Mouse (Mus musculus) A20 (cell line): ENCODE measurements around the gene Dpf3.

Experiments
- DNase-seq: peaks from one replicate; pipeline ENCODE4 v3.0.0-alpha.2; 2011; ENCODE audit warnings: low read depth, low spot score

Gene Dpf3

DNA sequence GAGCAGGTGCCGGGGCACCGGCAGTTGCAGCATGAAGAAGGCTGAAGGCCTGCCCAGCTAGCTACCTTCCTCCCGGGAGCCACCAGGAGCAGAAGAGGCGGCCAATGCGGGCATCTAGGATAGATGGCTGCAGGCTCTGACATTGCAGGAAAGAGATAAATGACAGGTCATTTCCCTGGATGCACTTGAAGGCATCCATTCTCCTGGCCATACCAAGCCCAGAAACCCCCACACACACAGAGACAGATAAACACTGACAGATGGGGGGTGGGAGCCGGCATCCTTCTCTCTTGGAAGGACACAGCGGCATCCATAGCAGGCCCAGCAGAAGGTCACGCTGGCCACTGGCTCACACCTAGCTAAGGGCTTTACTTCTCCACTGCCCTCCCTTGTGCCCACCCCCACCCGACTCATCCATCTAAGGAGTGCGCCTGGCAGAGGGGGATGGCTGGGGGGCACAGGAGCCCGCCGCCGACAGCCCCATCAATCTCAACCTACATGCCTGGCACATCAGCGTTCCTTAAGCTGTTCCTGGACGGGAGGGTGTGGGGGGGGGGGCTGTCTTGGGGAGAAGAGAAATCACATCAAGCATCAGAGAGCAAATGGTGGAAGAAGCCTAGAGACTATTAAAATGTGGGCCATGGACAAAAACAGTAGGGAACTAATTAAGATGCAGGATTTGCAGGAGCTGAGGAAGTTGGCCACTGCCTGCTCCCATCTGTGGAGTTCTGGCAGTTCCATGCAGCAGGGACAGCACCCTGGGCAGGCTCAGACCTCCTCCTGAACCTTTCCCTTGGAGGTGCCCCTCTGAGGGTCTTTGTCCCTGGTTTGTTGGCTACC, 145.3 kb downstream of the Dpf3 start:
- no peak for DNase-seq

DNA sequence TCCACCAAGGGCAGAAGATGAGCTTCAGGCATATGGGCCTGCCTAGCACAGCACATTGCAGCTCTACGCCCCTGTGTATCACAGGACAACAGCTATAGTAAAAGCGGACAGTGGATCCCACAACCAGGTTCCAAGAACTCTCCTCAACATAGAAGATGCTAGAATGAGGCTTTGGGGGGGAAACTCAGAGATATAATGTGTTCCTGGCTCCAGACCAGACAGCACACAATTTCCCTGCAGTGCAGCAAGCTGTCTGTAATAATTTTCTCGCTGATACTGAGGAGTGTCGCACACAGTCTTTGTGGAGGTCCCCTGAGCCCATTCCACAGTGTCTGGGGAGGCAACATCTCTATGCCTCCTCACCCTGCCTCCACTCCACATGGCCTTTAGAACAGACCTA, 146.6 kb downstream of the Dpf3 start:
- no peak for DNase-seq

DNA sequence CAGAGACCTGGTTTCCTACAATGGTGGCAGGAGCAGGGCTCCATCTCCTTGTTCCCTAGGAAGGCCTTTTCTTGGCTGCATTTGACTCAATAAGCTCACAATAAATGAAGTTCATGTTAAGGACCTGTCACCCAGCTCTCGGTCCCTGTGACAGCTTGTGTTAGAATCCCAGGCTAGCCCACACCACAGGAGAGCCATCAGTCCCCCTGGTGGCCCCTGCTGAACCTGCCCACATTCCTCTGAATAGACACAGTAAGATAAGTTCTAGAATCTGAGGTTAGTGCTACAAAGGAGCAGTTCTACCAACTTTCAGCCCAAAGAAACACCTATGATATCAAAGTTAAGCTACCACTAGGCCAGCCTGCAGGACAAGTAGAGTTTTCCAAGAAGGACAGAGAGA, 149.2 kb downstream of the Dpf3 start:
- no peak for DNase-seq

DNA sequence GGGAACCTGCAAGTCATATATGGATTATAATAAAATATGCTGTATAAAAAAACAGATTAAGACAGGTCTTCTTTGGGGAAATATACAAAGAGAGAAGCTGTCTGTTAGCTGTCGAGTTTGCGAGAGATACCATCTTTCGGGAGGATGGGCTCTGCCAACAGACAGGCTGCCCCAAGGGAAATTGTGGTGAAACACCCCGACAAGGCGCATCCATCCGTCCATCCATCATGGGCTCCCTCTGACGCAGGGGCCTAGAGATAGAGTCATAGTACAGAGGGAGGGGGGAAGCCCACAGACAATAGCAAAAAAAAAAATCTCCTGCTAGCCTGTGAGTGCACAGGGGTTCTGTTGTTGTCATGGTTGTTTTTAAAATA, 149.8 kb downstream of the Dpf3 start:
- DNase-seq: no peak

DNA sequence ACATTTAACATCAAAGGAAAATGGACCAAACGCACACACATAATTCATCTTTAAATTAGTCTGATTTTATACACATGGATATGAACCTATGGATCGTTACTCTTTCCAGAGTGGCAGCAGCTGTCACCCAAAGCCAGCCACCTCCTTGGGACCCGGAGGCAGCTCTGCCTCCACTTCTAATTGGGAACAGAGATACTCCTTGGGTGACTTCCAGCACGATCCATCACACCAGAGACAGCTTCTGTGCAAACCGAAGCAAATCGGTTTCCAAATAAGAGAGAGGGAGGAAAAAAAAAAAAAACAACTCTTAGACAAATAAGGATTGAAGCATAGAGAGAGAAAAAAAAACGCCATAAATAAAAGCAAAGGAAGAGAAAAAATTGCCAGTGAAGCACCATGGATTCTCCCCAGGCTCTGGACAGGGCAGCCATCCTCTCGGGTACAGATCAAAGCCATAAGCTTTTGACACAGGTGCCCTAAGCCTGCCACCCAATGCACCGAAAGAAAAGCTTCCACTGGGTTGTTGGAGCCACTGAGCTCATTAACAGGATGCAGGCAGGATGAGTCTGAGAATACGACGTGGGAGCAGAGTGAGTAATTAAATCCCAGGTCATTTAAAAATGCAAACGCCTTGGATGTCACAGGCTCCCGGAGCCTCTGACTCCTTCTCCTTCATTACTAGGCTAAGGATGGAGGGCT, 150.3 kb downstream of the Dpf3 start:
- DNase-seq: no peak

DNA sequence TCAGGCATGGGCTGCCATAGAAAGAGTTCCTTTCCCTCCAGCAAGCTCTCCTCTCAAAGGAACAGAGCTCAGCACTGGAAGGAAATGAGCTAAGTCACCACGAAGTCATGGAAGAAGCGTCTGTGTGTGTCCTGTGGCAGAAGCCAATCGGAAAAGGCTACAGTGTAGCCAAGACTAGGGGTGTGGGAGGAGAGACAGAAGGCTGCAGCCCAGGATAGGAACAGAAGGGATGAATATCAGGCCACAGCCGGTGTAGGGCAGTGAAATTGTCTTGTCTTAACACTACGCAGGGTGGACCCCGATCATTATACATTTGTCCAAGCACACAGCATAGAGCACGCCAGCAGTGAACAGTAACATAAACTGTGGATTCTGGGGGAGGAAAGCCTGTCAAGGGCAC, 157.5 kb downstream of the Dpf3 start:
- no peak for DNase-seq

DNA sequence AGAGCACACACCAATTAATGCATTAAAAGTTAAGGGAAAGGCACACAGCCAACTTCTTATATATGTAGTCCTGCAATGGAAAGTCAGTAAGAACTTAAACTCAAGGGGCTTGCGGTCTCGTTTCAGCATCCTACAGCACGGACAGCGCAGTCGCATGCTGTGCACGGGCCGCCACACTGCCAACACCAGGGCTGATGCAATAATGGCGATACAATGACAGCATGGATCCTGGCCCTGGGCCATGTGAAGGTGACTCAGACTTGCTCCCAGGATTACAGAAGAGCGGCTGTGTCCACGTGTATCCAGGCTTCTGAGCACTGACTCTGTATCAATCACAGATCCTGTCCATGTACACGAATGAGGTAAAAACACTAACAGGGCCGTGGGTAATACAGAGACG, 158.6 kb downstream of the Dpf3 start:
- no peak for DNase-seq

DNA sequence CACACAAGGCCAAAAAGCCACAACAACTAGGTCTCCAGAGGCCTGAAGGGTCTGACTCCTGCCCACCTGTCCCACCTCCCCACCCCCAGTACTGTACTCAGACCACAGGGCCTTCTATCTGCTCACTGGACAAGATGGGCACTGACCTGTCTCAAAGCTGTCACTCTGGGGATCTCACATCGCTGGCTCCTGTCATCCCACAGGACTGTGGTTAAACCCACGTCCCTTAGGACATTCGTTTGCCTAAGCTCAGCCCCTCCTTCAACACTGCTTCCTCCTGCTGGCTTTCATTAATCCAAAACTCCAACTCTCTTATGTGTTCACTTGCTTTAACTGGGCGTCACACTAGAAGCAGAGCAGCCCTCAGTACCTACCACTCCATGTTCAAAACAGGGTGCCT, 159.0 kb downstream of the Dpf3 start:
- no peak for DNase-seq

DNA sequence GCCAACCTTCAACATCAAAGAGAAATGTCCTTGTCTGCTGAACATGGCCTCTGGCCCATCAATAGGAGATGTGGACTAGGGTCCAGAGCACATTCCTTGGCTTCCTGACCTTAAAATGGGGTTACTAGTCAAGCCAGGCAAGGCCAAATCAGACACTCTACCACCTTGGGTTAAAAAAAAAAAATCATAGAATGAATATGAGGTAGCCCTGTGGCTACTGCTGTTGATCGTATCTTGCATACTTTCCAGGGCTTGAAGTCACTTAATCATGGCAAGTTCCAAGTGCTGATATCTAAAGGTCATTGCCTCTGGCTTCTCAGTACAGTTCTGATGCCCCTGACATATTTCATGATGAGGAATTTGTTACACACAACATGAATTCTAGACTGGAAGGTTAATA, 160.1 kb downstream of the Dpf3 start:
- no peak for DNase-seq

DNA sequence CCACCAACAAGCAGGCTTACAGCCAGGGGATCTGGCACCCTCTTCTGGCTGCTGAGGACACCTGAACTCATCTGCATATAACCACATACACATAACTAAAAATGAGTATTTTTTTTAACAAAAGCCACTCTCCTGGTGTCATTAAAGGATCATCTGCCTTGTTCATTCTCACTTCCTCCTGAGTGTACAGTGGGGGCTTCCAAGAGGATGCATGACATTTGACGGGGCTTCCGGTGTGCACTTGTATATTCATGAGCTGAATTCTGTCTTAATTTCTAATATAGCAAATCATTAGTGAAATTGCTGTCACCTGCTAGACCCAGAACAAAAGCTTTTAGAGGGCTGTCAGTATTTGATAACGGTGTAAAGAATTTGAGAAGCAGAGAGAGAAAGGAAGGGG, 166.8 kb downstream of the Dpf3 start:
- peak; percentile 13 for DNase-seq

DNA sequence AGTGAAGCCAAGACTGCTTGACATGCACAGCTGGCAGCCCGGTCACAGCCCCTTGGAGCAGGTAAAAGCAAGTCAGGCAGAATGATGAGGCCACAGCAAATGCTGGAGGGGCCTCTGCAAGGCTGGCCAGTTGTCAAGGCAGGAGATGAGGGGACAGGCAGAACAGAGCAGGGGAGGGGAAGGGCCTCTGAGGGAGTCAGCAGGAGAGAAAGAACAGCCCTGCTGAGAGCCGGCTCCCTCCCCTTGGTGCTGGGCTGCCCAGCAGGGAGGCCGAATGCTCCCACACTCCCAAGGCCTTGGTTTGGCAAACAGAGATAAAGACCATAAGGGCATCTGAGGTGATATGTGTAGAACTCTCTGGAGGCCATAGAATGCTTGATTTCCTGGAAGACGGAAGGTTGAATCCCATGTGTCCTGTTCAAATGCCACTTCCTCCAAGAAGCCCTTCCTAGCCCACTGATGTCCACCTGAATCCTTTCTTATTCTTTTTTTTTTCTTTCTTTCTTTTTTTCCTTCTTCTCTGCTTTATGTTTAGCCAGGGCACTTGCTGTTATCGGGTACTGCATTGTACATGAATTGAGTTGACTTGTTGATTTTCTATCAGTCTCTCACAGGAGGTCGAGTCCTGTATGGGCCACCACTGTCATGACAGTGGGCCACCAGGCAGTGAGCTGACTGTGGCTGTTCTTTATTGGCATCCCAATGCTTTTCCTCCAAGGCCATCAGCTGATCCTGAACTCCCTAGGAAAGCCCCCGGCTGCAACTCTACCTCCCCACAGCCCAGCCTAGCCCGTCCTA, 169.7 kb downstream of the Dpf3 start:
- no peak for DNase-seq

DNA sequence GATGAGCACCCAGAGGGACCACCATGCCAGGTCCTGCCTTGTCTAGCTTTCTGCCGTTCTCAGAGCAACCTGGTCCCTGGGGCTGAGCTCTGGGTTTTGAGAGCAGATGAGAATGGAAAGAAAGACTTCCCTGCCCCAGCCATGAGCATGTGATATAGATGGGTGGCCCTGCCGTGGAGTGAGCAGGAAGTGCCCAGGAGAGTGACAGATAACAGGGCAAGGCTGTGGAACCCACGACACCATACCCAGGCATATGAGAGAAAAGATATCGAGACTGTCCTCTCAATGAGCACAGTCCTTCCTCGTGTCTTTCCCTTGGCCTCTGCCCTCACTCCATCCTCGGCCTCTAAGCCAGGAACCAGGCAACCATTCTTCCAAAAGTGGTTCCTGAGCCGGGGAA, 172.8 kb downstream of the Dpf3 start:
- DNase-seq: no peak

DNA sequence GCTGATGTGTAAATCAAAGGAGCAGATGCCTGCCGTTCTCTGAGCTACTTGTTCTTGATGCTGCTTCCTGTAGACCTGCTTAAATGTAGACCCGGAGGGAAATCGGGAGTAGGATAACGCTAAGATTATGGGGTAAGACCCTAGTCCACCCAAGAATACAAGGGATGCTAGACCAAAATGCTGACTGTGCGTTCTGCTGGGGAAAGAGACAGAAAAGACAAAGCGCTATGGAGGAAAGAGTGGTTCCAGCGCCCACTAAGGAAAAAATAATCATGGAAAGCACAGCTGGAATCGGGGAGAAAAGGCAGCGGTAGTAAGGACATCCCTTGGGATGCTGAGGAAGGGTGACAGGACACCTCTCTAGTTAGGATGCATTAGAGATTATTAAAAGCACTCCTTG, 174.7 kb downstream of the Dpf3 start:
- DNase-seq: no peak

DNA sequence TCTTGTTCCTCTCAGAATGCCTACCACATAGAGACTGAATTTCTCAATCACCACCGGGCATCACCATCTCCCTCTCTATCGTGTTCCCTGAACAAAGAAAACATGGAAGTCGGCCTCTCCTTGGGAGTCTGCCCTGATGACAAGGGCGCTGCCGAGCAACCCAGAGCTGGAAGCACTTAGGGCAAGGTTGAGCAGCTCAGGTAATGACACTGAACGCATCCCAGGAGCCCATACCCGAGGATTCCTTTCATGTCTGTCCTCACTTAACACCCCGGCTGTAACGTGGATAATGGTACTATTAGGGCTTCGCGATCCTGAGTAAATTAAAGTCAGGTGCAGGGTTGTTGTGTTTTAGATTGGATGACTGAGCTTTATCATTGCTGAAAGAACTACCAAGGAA, 176.9 kb downstream of the Dpf3 start:
- DNase-seq: no peak

DNA sequence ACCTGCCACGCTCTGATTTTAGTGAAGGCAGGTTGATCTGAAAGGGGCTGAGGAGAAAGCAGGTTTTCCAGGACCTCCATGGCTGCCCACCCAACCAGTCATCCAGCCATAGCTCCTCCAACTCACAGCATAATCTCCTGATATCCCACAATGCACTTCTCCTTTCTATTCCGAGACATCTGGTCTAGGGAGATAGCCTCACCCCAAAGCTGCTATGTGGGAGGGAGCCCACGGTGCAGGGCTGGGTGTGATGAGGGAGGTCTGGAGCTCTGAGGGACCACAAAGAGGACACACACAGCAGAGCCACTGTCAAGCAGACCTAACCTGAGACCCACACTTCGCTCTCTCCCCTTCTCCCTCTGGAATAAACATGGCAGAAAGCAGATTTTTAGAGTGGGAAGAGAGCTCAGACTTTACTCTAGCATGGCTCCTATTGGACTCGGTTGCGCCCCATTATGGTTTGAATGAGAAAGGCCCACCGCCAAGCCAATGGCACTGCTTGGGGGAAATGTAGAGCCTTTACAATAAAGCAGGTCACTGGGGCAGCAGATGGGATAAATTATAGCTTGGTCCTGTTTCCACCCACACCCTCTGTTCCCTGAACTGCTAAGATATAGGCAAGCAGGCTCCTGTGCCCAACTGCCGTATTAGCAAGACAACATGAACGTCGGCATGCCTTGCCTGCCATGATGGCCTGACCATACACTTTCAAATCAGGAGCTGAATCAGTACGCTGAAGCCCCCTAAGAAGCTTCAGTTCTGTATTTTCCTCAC, 178.3 kb downstream of the Dpf3 start:
- DNase-seq: no peak

DNA sequence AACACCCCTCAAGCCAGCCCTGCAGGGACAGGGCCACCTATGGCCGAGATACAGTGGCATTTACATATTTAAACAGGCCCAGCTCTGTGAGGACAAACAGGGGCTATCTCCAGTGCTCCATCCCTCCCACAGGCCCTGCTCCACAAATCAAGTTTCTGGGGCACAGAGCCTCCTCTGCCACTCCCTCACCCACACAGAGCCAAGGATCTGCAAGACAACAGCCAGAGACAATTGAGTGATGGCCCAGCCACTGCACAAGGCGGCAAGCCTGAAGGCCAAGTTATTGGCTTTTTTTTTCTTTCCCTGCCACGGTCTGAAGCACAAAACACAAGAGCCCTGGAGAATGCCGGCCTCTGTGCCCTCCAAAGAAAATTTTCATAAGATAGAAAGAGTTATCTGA, 178.9 kb downstream of the Dpf3 start:
- no peak for DNase-seq

DNA sequence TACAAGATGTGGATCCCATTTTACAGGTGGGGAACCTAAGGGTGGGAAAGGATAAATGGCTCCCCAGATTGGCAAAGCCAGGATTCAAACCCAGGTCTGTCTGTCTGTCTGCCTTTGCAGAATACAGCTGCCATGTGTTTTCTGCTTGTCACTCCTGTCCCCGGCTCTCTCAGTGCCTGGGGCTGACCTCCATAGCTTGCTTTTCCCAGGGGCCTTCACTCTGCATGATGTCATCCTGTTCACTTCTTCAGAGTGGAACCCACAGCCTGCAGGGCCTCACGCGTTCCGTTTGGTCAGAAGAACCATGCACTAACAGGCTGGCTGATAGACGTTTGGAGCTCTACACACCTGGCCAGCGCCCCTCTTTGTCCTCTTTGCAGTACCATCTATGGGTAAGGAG, 184.3 kb downstream of the Dpf3 start:
- no peak for DNase-seq

DNA sequence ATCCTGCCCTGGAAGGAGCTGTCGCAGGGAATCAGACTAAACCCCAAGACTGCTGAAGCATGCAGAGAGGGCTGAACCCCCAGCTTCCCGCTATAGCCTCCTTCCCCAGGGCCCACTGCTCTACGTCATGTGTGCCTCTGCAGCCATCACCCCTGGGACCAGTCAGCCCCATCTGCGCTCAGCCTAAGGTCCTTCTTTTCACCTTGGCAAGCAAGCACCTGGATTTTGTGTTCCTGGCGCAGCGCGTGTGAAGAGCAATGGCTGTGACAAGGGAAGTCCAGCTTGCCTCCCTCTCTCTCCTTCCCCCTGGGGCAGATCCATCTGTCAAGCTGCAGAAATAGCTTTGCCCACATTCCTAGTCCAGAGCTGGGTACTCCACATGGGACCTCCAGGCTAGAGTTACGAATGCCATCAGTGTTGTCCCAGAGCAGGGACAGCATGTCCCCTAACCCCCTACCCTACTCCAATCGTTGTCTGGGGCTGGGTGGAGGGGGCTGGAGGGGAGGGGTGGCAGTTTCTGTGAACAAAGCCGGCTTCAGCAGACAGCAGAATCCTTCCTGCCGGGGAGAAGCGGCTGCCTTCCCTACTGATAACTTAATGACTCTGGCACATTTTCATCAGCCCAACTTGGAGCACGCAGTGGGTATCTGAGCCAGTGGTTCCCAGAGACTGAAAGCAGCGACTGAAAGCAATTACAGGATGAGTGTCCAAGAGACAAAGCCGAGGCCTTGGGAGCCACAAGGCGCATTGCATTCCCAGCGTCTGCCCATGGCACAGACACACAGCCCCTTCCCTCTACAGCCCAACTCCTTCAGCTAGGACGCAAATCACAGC, 185.0 kb downstream of the Dpf3 start:
- no peak for DNase-seq

DNA sequence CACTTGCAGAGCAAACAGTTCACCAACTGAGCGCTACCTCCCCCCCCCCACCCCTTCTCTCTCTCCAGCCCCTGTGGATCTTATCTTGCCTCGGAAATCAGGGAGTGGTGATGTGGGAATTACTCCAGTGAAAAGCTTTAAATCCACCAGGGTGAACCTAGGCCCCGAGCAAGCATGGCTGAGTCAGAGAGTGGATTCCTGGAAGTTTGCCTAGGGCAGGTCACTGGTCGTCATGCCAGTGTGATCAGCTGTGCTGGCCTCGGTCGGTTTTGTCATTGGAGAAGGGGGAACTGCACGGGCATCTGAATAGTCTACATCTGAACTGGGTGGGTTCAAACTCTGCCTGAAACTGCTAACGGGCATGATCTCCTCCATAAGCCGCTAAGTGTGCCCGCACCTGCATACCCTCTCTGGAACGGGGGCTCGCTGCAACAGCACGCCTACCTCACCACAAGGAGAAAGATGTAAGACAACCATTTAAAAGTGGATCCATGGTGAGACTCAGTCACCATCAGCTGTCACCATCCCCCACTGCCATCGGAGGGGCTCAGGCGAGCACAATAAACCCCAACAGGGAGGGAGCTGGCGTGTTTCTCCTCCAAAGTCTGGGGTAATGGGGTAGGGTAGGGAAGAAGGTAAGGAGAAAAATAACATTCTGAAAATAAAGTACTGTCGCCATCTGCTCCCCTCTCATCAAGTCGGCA, 185.7 kb downstream of the Dpf3 start:
- DNase-seq: no peak

DNA sequence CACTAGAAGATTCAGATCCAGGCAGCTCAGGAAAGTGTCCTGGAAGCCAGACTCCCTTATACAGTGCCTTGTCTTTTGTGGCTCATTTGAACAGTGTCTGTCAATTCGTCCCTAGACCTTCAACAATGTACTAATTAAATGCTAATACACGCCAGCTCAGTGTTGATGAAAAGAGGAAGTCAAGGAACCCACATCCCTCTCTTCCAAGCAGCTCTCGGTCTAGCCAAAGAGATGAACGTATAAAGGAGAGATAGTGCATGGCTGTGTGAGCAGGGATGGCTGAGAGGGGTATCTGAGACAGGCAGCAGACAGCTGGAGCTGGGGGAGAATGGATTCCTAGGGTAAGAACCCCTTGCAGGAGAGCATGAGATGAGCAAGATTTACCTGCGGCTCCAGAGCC, 189.2 kb downstream of the Dpf3 start:
- DNase-seq: no peak
